Mouse (Mus musculus) megakaryocyte-erythroid progenitor cell, adult 5 weeks (primary cell): ENCODE measurements around the gene Cnot3. TPM values are rescaled to one million over a fixed set of nuclear protein-coding genes. Genes with fewer than 3 reads are reported as not detected.

Source experiments
- polyA plus RNA-seq: library from polyadenylated mRNA; stranded (reverse); fragments of >175 nt; gene quantifications from 2 replicates; pipeline ENCODE4 v1.2.3, GENCODE M21; 2012

Gene Cnot3
- polyA plus RNA-seq = 442 and 459 TPM in 2 replicates

DNA sequence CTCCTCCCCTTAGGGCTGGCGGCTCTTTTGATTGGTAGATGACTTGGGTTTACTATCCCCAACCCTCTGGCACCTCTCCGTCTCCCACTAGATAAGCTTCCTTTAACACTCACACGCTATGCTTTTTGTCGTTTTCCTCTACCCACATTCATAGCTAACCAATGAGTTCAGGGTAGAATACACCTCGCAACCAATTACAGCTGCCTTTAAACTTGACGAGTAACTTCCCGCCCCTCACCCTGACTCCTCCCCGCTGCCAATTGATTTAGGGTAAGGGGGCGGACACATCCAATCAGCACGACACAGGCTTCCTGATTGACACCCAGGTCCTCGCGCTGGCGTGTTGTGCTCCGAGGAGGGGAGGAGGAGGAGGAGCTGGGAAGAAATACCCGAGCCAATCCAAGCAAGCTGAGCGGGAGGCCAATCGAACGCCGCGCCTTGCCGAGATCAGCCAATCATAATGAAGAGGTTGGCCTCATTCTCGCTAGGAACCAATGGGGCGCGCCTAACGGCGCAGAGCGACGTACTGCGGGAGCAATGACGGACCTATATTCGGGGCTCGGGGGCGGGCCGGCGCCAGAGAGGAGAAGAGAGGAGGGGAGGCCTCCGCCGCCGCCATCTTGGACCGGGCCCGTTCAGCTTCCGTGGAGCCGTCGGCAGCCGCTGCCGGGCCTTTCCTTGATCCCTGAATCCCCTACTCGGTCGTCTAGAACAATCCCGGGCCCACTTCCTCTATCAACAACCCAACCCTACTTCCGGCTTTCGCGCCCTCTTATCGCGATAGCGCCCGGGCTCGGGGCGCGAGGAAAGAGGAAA, at the start of gene Cnot3:
Gene Cnot3, plus strand, starts transcription at position 597 of the 816 bp plus-strand sequence.

DNA sequence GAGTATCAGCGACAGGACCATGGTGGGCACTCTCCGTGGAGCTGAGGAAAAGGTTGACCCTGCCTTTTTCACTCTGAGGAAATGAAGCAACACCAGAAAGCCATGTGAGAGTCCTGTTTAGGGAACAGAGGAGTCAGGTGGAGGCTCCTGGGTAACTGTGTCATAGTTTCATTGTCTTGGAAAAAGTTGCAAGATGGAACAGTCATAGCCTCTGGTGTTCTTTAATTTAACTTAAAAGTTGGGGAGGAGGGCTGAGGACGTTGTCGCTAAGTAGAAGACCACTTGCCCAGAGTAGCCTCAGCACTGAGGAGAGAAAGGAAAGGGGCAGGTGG, 29.0 kb upstream of the Cnot3 start, which contains the start of gene Oscar:
Gene Oscar, minus strand, starts transcription at position 101 of the 332 bp plus-strand sequence.

DNA sequence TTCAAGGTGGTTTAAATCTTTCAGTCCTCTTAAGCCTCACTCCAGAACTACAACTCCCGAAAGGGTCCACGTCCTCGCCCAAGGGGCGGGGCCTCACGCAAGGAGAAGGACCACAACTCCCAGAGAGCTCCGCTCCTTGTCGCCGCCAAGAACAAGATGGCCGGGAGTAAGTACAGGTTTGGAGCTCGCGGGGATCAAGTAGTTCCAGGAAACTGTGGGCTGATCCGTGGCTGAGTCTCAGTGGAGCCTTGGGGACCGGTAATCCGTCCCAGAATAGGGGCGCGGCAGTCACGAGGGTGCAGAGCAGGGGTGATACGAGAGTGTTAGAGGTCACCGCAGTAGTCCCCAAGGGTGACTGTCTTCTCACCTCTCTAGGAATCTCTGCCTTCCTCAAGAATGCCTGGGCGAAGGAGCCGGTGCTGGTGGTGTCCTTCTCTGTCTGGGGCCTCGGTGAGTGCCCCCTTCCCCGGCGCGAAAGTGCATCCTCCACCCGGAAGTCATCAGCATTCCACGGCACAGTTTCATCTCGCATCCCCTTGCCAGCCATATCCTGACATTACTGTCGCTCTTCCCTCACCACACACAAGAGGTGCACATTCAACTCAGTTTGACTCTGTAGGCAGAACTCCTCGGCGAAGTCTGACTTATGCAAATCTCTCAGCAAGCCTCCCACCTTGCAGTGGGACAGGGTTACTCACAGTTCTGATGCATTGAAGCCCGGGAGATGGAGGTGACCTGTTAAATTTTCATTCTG, 27.6 kb upstream of the Cnot3 start, which contains the start of gene Ndufa3:
Gene Ndufa3, plus strand, starts transcription at position 132 of the 754 bp plus-strand sequence.

DNA sequence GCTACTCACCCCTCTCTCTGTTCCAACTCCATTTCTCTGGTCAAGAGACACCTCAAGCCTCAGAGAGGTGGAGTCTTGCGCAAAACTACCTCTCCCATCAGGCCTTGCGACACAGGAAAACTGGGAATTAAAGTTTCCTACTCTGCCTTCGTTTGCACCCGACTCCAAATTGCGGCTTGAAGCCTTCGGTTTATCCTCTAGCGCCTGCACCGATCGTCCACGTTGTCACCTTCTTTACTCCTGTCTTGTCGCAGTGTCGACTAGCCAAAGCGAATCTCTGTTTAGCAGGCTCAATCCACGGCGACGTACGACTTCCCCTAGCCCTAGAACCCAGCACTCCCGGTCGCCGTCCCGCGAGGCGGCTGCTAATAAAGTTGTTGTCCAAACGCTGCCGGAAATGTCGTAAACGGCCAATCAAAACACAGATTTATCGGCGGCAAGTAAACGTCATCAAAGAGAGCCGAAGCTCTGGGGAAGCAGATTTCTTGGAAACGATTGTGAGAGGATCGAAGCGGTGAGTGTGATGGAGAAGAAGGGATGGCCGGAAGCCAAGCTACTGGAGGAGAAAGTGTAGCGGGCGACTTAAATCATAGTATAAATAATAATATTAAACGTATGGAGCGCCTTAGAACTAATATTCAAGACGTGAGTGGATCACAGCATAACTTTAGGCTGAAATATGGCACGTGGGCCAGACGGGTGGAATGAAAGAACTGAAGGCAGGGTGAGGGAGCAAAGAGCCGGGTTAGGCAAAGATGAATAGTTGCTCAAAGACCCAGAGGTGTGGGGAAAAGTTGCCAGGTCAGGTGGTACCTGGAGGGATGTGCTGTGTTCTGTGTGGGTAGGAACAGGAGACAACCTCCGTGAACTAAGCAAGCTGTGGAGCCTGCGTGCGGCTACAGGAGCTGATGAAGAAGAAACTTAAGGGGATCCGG, 15.3 kb upstream of the Cnot3 start, which contains the start of the genes Tfpt and Prpf31:
Gene Tfpt, minus strand, starts transcription at position 387 of the 935 bp plus-strand sequence.
Gene Prpf31, plus strand, starts transcription at position 443 of the 935 bp plus-strand sequence.

DNA sequence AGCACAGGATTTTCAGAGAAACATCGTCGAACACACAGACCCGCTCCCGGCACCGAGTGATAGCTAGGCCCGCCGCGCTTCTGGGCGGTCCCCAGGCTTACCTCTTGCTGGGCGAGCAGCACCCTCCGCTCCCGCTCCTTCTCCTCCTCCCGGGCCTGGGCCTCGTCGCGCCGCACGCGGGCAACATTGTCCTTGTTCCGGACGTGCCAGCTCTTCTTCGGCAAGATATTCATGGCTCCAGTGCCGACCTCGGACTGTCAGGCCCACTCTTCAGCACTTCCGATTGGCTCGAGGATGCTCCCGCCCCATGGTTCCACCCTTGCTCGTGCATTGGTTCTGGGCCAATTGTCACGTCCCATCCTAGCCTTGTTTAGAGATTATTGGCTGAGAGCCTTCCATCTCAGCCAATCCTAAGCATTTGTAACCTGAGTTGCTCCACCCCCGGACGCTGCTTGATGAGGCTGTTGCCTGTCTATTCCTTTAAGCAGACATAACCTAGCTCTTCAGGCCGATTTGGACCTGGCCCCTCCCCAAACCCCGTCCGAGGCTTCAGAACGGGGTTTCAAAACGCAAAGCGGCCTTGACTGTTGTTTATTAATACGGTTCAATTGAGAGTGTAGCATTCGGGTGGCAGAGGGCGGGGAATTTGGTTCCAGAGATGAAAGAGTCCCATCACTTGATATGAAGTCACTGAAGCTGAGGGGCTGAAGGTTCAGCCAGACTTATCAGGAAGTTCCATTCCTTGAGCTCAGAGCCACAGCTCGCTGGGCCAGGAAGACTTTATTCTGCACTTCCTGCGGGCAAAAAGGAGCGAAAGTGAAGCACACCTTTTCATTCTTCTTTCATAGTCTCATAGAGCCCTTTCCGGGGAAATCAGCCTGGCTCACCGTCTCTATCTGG, 20.4 kb downstream of the Cnot3 start, which contains the start of gene Leng1:
Gene Leng1, minus strand, starts transcription at position 626 of the 900 bp plus-strand sequence.

DNA sequence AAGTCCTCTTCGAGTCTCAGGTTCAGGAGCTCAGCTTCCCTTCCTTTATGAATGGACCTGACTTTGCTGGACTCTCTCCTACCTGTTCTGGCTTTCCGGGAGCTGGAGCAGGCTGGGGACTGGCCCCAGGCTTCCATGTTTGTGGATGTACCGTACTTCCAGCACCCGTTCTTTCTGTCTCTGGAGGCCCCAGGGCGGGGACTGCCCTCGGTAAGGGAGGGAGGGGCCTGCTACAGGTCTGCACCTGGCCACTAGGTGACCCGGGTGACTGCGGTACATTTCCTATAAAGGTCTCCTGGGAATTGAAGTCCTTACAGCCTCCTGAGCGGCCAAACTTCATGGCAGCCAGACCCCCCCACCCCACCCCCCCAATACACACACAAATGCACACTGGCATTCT, 32.3 kb downstream of the Cnot3 start, which contains the start of gene Tmc4:
Gene Tmc4, minus strand, starts transcription at position 212 of the 400 bp plus-strand sequence.

DNA sequence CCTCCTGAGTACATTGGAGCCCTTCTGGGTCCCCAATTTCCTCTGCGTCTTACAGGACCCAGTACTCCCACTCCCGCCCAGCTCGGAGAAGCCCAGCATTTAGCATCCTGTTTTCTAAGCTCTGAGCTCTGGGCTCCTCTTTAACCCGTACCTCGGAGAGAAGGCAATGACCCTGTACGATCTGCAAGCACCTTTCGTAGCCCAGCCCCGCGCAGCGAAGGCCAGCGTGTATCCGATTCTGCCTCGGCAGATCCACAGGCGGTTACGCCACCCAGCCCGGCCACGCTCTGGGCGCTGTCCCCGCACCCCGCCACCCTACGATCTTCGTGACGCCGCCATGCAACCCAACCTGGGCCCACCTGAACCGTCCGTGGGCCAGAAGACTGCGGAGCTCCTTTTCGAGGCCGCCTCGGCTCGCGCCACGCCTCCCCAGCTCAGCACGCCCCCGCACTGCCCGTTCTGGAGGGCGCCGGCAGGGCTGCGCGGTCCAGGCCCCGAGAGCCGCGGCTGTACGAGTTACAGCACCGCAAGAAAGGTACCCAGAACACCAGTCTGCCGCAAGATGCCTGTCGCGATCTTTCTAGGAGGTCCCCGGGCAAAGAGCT, 47.4 kb downstream of the Cnot3 start, which contains the start of gene Tsen34:
Gene Tsen34, plus strand, starts transcription at position 482 of the 605 bp plus-strand sequence.

DNA sequence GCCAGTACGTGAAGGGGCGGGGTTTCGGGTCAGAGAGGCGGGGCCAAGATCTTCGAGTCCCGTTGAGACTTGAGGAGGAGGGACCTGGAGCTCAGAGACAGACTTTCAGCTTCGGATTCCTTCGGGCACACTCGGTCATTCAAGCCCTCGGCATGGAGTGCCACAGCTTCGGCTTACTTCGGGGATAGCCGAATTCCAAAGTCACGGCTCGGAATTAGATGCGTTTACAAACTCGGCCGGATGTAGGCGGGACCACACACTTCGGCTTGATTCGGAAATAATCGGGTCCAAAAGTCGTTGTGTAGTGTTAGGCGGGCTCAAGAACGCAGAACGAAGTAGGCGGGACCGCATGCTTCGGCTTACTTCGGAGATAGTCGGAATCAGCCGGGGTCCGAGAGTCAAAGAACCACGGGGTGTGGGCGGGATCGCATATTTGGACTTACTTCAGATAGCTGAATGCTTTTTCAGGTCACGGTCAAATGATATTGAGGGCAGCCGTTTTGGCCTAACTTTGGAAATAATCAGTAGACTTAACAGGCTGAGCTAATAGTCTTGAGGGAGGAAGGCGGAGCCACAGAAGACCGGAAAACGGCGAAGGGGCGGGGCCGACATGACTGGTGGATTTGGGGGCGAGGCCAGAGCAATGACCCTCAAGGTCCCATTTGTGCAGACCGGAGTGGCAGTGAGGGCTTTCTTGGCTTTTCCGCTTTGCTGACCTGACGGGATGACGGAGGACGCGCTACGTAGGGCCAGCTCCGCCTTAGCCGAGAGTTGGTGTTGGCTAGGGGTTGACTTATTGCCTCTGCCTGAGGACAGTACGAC, 48.1 kb downstream of the Cnot3 start, which contains the start of gene Mboat7:
Gene Mboat7, minus strand, starts transcription at position 537 of the 822 bp plus-strand sequence.

DNA sequence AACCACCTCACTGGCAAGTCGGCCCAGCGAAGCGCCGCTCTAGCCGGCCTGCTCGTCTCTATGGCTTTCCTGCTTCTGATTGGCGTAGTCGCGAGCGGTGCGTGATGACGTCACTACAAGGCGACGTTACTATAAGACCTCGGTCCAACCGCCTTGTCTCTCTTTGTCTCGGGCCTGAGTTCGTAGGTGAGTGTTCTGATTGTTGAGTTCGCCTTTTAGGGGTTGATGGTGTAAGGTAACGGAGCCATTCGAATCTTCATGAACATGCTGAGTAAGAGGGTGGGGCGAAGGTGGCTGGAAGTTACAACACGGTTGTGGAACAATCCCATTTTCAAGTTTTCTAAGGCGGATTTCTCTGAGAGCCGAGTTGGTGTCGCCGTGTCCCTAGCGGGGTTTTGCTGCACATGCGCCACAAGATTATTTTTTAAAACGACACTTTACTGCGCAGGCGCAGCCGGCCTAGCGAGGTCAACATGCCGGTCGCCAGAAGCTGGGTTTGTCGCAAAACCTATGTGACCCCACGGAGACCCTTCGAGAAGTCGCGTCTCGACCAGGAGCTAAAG, 58.9 kb downstream of the Cnot3 start, which contains the start of gene Rps9:
Gene Rps9, plus strand, starts transcription at position 115 of the 563 bp plus-strand sequence.

Other genes starting within 250 kb of the Cnot3 start
- gene Cacng6, start 221.1 kb upstream of the Cnot3 start, polyA plus RNA-seq = not detected in 2 replicates
- 0.06 and 0.10 TPM in 2 replicates for gene Tarm1, start 142.6 kb upstream of the Cnot3 start, polyA plus RNA-seq
- 0.41 TPM in 1 of 2 replicates, not detected in the other for gene Oscar, start 29.1 kb upstream of the Cnot3 start, polyA plus RNA-seq
- gene Ndufa3, start 27.9 kb upstream of the Cnot3 start, polyA plus RNA-seq = 51.3 and 61.9 TPM in 2 replicates
- 35.3 and 35.6 TPM in 2 replicates for gene Tfpt, start 15.3 kb upstream of the Cnot3 start, polyA plus RNA-seq
- gene Prpf31, start 15.3 kb upstream of the Cnot3 start, polyA plus RNA-seq = 45.1 and 55.8 TPM in 2 replicates
- 14.6 and 19.7 TPM in 2 replicates for gene Leng1, start 20.6 kb downstream of the Cnot3 start, polyA plus RNA-seq
- gene Tmc4, start 32.3 kb downstream of the Cnot3 start, polyA plus RNA-seq = 3.5 and 5.2 TPM in 2 replicates
- gene Tsen34, start 47.6 kb downstream of the Cnot3 start, polyA plus RNA-seq = 50.6 and 58.3 TPM in 2 replicates
- gene Mboat7, start 48.3 kb downstream of the Cnot3 start, polyA plus RNA-seq = 135 and 140 TPM in 2 replicates
- 1,328 and 1,611 TPM in 2 replicates for gene Rps9, start 58.7 kb downstream of the Cnot3 start, polyA plus RNA-seq
- gene Pirb, start 75.1 kb downstream of the Cnot3 start, polyA plus RNA-seq = 1.7 and 2.4 TPM in 2 replicates
- gene Gm15448, start 180.4 kb downstream of the Cnot3 start, polyA plus RNA-seq = 0.06 TPM in 1 of 2 replicates, not detected in the other
- 0.14 and 0.15 TPM in 2 replicates for gene Pira2, start 199.8 kb downstream of the Cnot3 start, polyA plus RNA-seq